Mouse (Mus musculus) ES-E14 (cell line): ENCODE data around the gene Nrxn3.

ENCODE experiments used
- HCFC1 ChIP-seq: IDR thresholded peaks from 2 replicates; pipeline ENCODE4 v1.6.1; 2012; ENCODE audit warnings: low read length, inconsistent platforms, borderline replicate concordance; ENCODE audit not compliant: insufficient read depth
- MAFK ChIP-seq: IDR thresholded peaks from 2 replicates; pipeline ENCODE4 v1.6.1; 2014; ENCODE audit warnings: mild to moderate bottlenecking, low read depth, low read length, inconsistent platforms; ENCODE audit not compliant: insufficient read depth
- ZC3H11A ChIP-seq: IDR thresholded peaks from 2 replicates; pipeline ENCODE4 v1.6.1; 2012; ENCODE audit warnings: low read depth, mild to moderate bottlenecking, inconsistent platforms, low read length, borderline replicate concordance

GRCm38 (mm10) chr12:89836271-89836670 lies 1113.6 kb downstream of the Nrxn3 start:
- TF ChIP-seq HCFC1 (no peak), MAFK (no peak), ZC3H11A (no peak)
